Mouse (Mus musculus): ENCODE results near the gene Zfp174.
"Not testable (repeated sequence)": the region's sequence is repeated elsewhere in the genome, so short reads cannot be mapped to it uniquely, and the experiment has no call there.

Gene Zfp174

GRCm38 (mm10) chr16:3846711-3847518 lies at the start of gene Zfp174:
Gene Zfp174 (plus strand): TSS chr16:3847268.
- DNase-seq (ENCODE audit: low spot score in 2 of 2), result peak; percentile 77 to 87

- no peak for DNase-seq (ENCODE audit: low spot score in 2 of 2)
Measured at GRCm38 (mm10) chr16:3808176-3808575, 38.9 kb upstream of the Zfp174 start.

- peak in 1 of 2 experiments; percentile 6 for DNase-seq (ENCODE audit: low spot score in 2 of 2)
Measured at GRCm38 (mm10) chr16:3814667-3815066, 32.4 kb upstream of the Zfp174 start.

GRCm38 (mm10) chr16:3820202-3820601 lies 26.9 kb upstream of the Zfp174 start:
- DNase-seq (ENCODE audit: low spot score in 2 of 2), result no peak

- no peak for DNase-seq (ENCODE audit: low spot score in 2 of 2)
Measured at GRCm38 (mm10) chr16:3828021-3828420, 19.0 kb upstream of the Zfp174 start.

- no peak for DNase-seq (ENCODE audit: low spot score in 2 of 2)
Measured at GRCm38 (mm10) chr16:3829727-3830126, 17.3 kb upstream of the Zfp174 start.

GRCm38 (mm10) chr16:3830588-3831109 lies 16.4 kb upstream of the Zfp174 start, which contains the start of gene Olfr15:
Gene Olfr15 (plus strand): TSS chr16:3830878.
- DNase-seq (ENCODE audit: low spot score in 2 of 2), result no peak

GRCm38 (mm10) chr16:3835461-3835860 lies 11.6 kb upstream of the Zfp174 start:
- DNase-seq (ENCODE audit: low spot score in 2 of 2), result no peak

GRCm38 (mm10) chr16:3839157-3839885 lies 7.7 kb upstream of the Zfp174 start:
- no peak for DNase-seq (ENCODE audit: low spot score in 2 of 2)

GRCm38 (mm10) chr16:3842989-3843388 lies 4.1 kb upstream of the Zfp174 start:
- no peak for DNase-seq (ENCODE audit: low spot score in 2 of 2)

GRCm38 (mm10) chr16:3843796-3844195 lies 3.3 kb upstream of the Zfp174 start:
- no peak for DNase-seq (ENCODE audit: low spot score in 2 of 2)

- DNase-seq (ENCODE audit: low spot score in 2 of 2), result no peak
Measured at GRCm38 (mm10) chr16:3847871-3848270, 803 bp downstream of the Zfp174 start.

GRCm38 (mm10) chr16:3848416-3848815 lies 1.3 kb downstream of the Zfp174 start:
- DNase-seq (ENCODE audit: low spot score in 2 of 2), result no peak

- DNase-seq (ENCODE audit: low spot score in 2 of 2), result not testable (repeated sequence)
Measured at GRCm38 (mm10) chr16:3851301-3851700, 4.2 kb downstream of the Zfp174 start.

- DNase-seq (ENCODE audit: low spot score in 2 of 2), result no peak
Measured at GRCm38 (mm10) chr16:3852586-3852985, 5.5 kb downstream of the Zfp174 start.

- no peak for DNase-seq (ENCODE audit: low spot score in 2 of 2)
Measured at GRCm38 (mm10) chr16:3854437-3855182, 7.5 kb downstream of the Zfp174 start.

GRCm38 (mm10) chr16:3855776-3856175 lies 8.7 kb downstream of the Zfp174 start:
- no peak for DNase-seq (ENCODE audit: low spot score in 2 of 2)

GRCm38 (mm10) chr16:3859254-3859653 lies 12.2 kb downstream of the Zfp174 start:
- DNase-seq (ENCODE audit: low spot score in 2 of 2), result no peak

- no peak for DNase-seq (ENCODE audit: low spot score in 2 of 2)
Measured at GRCm38 (mm10) chr16:3871815-3872214, 24.7 kb downstream of the Zfp174 start.

GRCm38 (mm10) chr16:3872216-3873047 lies 25.4 kb downstream of the Zfp174 start, which contains the start of gene Naa60:
Gene Naa60 (plus strand): TSS chr16:3872375.
- DNase-seq (ENCODE audit: low spot score in 2 of 2), result peak; percentile 70 to 73

GRCm38 (mm10) chr16:3876346-3876745 lies 29.3 kb downstream of the Zfp174 start:
- no peak for DNase-seq (ENCODE audit: low spot score in 2 of 2)

Data from spleen, postnatal 14 days (tissue).